Mouse (Mus musculus) neural tube, embryonic 15.5 days (tissue): ENCODE measurements around the gene Ddx39. TPM values are rescaled to one million over a fixed set of nuclear protein-coding genes. Genes with fewer than 3 reads are reported as not detected.

Experiments used
- ATAC-seq: fragments of 200-750 bp; cut with Nextera tagmentation; 2 replicates; pipeline ENCODE4 v1.8.0; 2017; ENCODE audit warnings: mild to moderate bottlenecking, moderate TSS enrichment, moderate library complexity; ENCODE audit not compliant: low FRiP score
- H3K27ac ChIP-seq: fragments of 300-500 bp; sonication (generic); replicated peaks from 2 replicates; pipeline ENCODE4 v1.5.1; 2015; ENCODE audit warnings: mild to moderate bottlenecking, inconsistent platforms
- H3K27me3 ChIP-seq: fragments of 300-500 bp; sonication (generic); replicated peaks from 2 replicates; pipeline ENCODE4 v1.6.1; 2015; ENCODE audit warnings: inconsistent platforms
- H3K36me3 ChIP-seq: fragments of 300-500 bp; sonication (generic); 2 replicates; pipeline ENCODE4 v1.6.1; 2015; ENCODE audit warnings: inconsistent platforms
- H3K4me1 ChIP-seq: fragments of 300-500 bp; sonication (generic); 2 replicates; pipeline ENCODE4 v1.6.1; 2015; ENCODE audit warnings: inconsistent platforms
- H3K4me2 ChIP-seq: fragments of 300-500 bp; sonication (generic); 2 replicates; pipeline ENCODE4 v1.6.1; 2015; ENCODE audit warnings: inconsistent platforms, mild to moderate bottlenecking, moderate library complexity
- H3K4me3 ChIP-seq: fragments of 300-500 bp; sonication (generic); replicated peaks from 2 replicates; pipeline ENCODE4 v1.5.1; 2015; ENCODE audit warnings: mild to moderate bottlenecking, inconsistent platforms
- H3K9ac ChIP-seq: fragments of 300-500 bp; sonication (generic); replicated peaks from 2 replicates; pipeline ENCODE4 v1.6.1; 2015; ENCODE audit warnings: mild to moderate bottlenecking, inconsistent platforms
- H3K9me3 ChIP-seq: fragments of 300-500 bp; sonication (generic); replicated peaks from 2 replicates; pipeline ENCODE4 v1.6.1; 2016; ENCODE audit warnings: inconsistent platforms
- WGBS: fragments of 180-500 bp; shearing (Covaris S2); methylation state at CpG from one replicate; pipeline ENCODE4 v1.1.7; 2015; ENCODE audit warnings: mixed read lengths; 5-methylcytosine and 5-hydroxymethylcytosine counted together
- polyA plus RNA-seq: library from polyadenylated mRNA; unstranded; fragments of >200 nt; fragmentation: Nextera tagmentation; extraction: Ambion mirVana; gene quantifications from 2 replicates; pipeline ENCODE4 v1.2.1, GENCODE M21; 2015

Gene Ddx39
- polyA plus RNA-seq, 1 experiment from 2014 or later: 86.5 TPM

DNA sequence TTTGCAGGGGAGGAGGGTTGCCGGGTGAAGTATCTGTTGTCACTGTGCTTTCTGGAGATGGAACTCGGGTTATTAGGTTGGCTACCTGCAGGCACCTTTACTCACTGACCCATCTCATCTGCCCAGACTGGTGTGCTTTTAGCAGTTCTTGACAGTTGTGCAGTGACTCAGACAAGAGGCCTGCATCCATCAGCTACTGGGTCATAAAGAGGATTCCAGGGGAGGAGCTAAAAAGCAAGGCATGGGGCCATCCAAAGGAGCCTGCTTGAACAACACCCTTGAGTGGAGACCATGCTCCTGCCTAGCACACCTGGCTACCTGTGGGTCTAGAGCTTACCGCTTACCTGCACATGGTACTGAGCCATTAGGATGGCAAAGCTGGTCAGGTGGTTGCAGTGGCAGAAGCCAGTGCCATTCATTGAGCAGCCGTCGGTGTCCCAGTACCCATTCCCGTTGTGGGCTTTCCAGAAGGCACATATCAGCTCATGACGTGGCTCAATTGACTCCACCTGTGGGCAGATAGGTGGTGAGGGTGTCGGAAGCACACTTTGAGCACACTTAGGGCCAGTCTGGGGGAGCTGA lies 10.6 kb downstream of the Ddx39 start:
- peaks cover 56% of the 10 kb centered on the region for H3K36me3 ChIP-seq
- WGBS: 96% methylated on average over 8 of the region's 8 CpGs

DNA sequence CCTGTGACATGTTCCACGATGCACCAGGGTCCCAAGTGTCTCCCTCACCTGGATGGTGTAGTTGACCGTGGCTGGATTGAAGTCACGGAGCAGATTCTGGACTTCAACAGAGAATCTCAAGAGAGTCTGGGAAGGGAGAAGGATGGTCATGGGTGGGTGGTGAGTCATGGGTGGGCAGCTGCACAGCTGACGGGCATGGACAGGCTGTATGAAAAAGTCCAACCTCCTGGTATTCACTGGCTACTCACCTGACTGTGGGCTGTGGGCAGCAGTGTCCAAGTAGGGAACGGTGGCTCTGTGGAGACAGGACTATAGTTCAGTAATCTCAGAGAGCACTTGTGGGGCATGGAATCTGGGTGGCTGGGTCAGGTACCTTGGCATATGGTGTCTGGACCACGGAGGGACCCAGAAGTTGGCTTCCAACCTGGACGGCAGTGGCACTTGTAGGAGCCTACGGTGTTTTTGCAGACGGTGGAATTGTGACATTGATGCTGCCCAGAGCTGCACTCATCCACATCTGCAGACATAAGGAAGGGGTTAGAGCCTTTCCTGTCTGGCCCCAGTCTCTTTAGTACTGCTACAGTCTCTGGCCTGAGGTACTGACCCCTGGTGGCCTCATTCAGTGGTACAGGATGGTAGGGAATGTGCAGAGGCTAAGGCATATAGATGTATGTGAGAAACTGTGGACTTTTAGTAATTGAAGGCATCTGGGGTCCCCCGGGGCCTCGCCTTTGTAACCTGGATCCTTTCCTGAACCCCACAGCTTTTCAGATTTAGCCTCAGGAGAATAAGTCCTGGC lies 14.2 kb downstream of the Ddx39 start:
- no peak for ATAC-seq
- Histone ChIP-seq H3K4me3 (no peak overlapping the region), H3K9ac (no peak overlapping the region), H3K36me3 (peaks cover 21% of the 10 kb centered on the region), H3K27me3 (no peaks in the 10 kb centered on the region), H3K9me3 (no peaks in the 10 kb centered on the region), H3K4me2 (no peak overlapping the region), H3K4me1 (no peaks in the 10 kb centered on the region), H3K27ac (no peak overlapping the region)
- WGBS: 86% methylated on average over 11 of the region's 11 CpGs

More for the DNA sequence above, 10.6 kb downstream of the Ddx39 start:
- no peak overlapping the region for H3K27ac ChIP-seq
- H3K9me3 ChIP-seq: no peaks in the 10 kb centered on the region
- no peaks in the 10 kb centered on the region for H3K27me3 ChIP-seq
- H3K4me1 ChIP-seq: no peaks in the 10 kb centered on the region
- no peak for ATAC-seq
- no peak overlapping the region for H3K9ac ChIP-seq
- H3K4me3 ChIP-seq: no peak overlapping the region
- H3K4me2 ChIP-seq: no peak overlapping the region

DNA sequence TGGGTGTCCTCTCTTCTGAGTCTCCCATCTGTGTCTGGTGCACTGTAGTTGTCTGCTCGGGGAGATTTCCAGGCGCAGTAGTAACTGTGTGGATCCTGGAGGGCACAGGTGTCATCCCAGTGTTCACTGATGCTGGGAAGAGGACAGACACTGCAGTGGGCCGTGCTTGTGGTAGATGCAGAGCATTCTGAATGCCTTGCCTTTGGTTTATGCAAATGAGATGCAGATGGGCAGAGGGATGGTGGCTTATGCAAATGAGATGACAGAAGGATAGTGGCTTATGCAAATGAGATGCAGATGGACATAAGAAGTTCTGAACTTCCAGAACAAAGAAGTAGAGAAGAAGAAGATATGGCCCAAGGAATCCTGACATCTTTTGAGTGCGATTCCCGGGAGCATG lies 16.9 kb downstream of the Ddx39 start:
- H3K9ac ChIP-seq: no peak overlapping the region
- H3K4me1 ChIP-seq: no peaks in the 10 kb centered on the region
- WGBS: 72% methylated on average over 5 of the region's 5 CpGs
- no peak overlapping the region for H3K4me2 ChIP-seq
- no peaks in the 10 kb centered on the region for H3K27me3 ChIP-seq
- H3K4me3 ChIP-seq: no peak overlapping the region
- no peak overlapping the region for H3K27ac ChIP-seq
- ATAC-seq: no peak
- no peaks in the 10 kb centered on the region for H3K36me3 ChIP-seq
- no peaks in the 10 kb centered on the region for H3K9me3 ChIP-seq

DNA sequence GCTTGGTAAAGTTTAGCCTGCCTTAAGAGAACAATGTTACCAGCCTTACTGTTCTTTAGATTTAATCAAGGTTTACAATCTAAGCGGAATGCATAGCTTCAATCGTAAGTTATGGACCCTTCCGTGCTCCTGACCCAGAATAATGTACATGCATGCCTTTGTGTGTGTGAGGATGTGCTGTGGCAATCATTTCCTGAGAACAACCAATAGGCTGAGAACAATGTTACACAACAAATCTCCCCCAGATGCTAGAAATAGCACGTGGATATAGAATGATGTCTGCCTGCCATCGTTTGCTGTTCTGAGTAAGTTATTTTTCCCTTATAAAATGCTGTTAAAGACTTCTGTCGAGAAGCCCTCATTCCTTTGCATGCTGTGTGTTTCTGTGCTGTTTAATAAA lies 17.9 kb downstream of the Ddx39 start:
- H3K4me3 ChIP-seq: no peak overlapping the region
- no peak overlapping the region for H3K27ac ChIP-seq
- no peaks in the 10 kb centered on the region for H3K9me3 ChIP-seq
- no peak for ATAC-seq
- H3K4me2 ChIP-seq: no peak overlapping the region
- H3K36me3 ChIP-seq: no peaks in the 10 kb centered on the region
- H3K9ac ChIP-seq: no peak overlapping the region
- H3K27me3 ChIP-seq: no peaks in the 10 kb centered on the region
- H3K4me1 ChIP-seq: no peaks in the 10 kb centered on the region
- 81% methylated on average over 6 of the region's 6 CpGs for WGBS

DNA sequence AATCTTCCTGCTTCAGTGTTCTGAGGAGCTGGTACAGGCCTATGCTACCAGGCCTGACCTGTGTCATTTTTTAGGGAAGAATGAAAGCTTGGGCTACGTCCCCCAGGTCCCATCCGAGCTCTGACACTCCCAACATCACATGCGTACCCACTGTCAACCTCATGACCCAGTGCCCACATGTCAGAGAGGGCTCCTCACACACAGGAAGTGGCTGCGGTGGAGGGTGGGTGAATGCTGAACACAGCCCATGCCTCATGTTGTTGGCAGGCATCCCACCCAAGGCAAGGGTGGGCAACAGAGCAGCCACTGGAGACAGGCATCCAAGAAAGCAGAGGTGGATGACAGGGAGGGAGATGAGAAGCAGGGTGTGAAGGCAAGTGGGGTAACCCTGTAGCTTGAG lies 21.7 kb downstream of the Ddx39 start:
- no peak overlapping the region for H3K4me3 ChIP-seq
- H3K27ac ChIP-seq: no peak overlapping the region
- no peak overlapping the region for H3K4me2 ChIP-seq
- no peaks in the 10 kb centered on the region for H3K9me3 ChIP-seq
- no peak overlapping the region for H3K9ac ChIP-seq
- peaks cover 10% of the 10 kb centered on the region for H3K4me1 ChIP-seq
- ATAC-seq: no peak
- WGBS: 85% methylated on average over 4 of the region's 4 CpGs
- H3K36me3 ChIP-seq: no peaks in the 10 kb centered on the region
- H3K27me3 ChIP-seq: peaks cover 23% of the 10 kb centered on the region

DNA sequence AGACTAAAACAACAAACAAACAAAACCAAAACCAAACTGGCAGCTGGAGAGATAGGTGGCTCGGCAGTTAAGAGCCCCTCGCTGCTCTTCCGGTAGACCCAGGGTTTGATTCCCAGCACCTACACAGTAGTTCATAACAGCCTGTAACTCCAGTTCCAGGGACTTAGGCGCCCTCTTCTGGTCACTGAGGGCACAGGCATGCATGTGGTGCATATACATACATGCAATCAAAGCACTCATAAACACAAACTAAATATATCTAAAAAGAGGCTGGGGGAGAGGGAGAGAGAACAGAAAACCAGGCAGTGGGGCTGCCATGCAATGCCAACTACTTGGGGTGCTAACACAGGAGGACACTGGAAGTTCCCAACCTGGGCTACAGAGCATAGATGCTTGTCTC lies 22.4 kb downstream of the Ddx39 start:
- Histone ChIP-seq H3K27ac (no peak overlapping the region), H3K4me2 (no peak overlapping the region), H3K36me3 (no peaks in the 10 kb centered on the region), H3K9ac (no peak overlapping the region), H3K9me3 (no peaks in the 10 kb centered on the region), H3K4me3 (no peak overlapping the region), H3K27me3 (peaks cover 30% of the 10 kb centered on the region), H3K4me1 (peaks cover 10% of the 10 kb centered on the region)
- WGBS: 90% methylated on average over 4 of the region's 4 CpGs
- no peak for ATAC-seq

DNA sequence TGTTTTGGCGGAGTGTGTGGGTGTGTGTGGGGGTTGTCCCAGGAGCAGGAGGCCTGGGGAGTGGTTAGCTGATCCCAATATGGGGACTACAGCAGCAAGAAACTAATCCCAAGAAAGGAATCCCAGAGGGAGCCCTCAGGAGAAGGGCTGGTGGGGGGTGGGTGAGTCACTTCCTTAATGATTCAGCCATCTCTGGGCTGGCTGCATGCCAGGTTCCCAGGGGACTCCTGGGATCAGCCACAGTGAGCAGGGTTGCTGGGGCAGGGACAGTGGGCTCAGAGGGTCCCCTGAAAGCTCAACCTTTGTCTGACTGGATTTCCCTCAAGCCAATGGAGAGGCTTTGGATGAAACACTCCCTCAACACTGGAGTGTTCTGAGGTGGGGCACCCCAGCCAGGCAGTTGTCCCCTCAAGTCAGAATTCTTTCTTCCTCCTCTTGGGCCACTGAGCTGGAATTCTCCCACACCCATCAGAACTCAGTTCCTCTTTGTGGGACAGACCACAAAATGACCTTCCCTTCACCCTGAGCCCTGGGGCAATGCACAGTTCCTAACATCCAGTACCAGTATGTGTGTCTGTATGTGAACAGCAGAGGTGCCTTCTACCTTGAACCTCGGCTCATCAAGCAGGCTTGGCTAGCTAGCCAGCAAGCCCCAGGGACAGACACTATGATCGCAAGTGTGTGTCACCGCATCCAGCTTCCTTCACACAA lies 23.0 kb downstream of the Ddx39 start:
- no peak overlapping the region for H3K27ac ChIP-seq
- H3K27me3 ChIP-seq: peaks cover 37% of the 10 kb centered on the region
- no peak for ATAC-seq
- no peaks in the 10 kb centered on the region for H3K9me3 ChIP-seq
- peaks cover 10% of the 10 kb centered on the region for H3K4me1 ChIP-seq
- H3K4me3 ChIP-seq: no peak overlapping the region
- WGBS: 77% methylated on average over 4 of the region's 4 CpGs
- H3K36me3 ChIP-seq: no peaks in the 10 kb centered on the region
- H3K9ac ChIP-seq: no peak overlapping the region
- 0 out of 2 replicates have a peak overlapping the region, but pooled peaks have one; percentile 3 for H3K4me2 ChIP-seq

DNA sequence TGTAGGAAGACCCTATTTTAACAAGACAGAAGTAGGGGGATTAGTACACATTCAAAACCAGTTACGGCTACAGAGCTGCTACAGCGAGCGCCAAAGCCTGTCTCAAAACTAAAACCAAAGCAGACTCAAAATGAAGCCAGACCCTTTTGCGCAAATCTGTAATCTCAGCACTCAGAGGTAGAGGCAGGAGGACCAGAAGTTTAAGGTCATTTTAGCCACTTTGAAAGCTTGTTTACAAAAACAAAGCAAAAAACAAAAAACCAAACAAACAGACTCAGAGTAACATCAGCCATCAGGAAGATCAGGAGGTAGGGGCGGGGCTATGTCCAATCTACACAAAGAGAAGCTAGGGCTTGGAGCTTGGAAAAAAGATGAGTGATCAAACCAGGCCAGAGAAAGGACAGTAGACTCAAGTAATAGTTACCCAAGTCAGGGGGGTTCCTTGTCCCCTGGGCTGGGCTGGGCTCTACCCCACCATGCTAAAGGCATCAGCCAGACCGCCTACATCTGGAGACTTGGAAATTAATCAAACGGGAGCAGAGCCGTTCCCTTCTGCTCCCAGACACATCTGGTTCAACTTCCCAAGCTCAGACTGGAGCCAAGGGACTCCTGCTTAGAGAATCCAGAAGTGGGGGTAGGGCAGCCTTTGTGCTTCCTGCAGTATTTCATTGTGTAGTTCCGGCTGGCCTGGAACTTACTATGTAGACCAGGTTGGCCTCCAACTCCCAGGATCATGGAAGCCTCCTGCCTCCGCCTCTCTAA lies 24.2 kb downstream of the Ddx39 start:
- no peaks in the 10 kb centered on the region for H3K9me3 ChIP-seq
- peaks cover 37% of the 10 kb centered on the region for H3K27me3 ChIP-seq
- peaks cover 10% of the 10 kb centered on the region for H3K4me1 ChIP-seq
- H3K27ac ChIP-seq: no peak overlapping the region
- no peak for ATAC-seq
- no peaks in the 10 kb centered on the region for H3K36me3 ChIP-seq
- WGBS: 81% methylated on average over 10 of the region's 10 CpGs
- H3K4me3 ChIP-seq: no peak overlapping the region
- H3K4me2 ChIP-seq: peak overlapping the region; percentile 88
- no peak overlapping the region for H3K9ac ChIP-seq

DNA sequence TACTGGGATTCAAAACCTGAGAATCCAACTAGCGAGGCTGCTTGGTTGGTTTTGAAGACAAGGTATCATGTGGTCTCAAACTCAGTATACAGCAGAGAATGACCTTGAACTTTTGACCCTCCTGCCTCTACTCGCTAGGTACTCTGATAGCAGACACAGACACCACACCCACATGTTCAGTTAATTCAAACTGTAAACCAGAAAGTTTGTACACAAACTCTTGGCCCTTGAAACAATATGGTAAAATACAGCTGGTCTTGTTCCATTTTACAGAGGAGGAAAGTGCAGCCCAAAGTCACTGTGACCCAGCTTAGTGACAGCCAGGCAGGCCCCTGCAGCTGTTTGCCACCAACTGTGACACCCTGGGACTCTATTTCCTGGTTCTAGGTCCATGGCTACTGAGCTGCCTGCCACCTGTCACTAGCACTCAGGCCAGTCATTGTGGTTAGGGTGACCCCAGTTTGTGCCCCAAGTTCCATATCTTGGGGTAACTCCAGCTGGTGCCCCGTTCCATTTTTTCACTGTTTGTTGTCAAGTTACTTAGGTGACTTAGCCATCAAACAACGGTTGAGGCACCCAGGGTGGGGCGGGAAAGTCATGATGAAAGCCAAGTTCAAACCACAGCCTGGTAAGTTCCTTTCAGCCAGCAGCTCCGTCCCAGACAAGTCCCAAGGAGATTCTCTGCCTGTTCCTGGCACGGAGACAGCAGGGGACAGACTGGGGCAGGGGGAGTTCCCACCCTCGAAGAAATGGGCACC lies 24.9 kb downstream of the Ddx39 start:
- peaks cover 37% of the 10 kb centered on the region for H3K27me3 ChIP-seq
- H3K4me3 ChIP-seq: peak overlapping the region; percentile 46
- peaks cover 10% of the 10 kb centered on the region for H3K4me1 ChIP-seq
- H3K9ac ChIP-seq: no peak overlapping the region
- no peaks in the 10 kb centered on the region for H3K9me3 ChIP-seq
- 46% methylated on average over 8 of the region's 8 CpGs for WGBS
- no peak overlapping the region for H3K27ac ChIP-seq
- H3K36me3 ChIP-seq: no peaks in the 10 kb centered on the region
- no peak for ATAC-seq
- H3K4me2 ChIP-seq: peak overlapping the region; percentile 88

DNA sequence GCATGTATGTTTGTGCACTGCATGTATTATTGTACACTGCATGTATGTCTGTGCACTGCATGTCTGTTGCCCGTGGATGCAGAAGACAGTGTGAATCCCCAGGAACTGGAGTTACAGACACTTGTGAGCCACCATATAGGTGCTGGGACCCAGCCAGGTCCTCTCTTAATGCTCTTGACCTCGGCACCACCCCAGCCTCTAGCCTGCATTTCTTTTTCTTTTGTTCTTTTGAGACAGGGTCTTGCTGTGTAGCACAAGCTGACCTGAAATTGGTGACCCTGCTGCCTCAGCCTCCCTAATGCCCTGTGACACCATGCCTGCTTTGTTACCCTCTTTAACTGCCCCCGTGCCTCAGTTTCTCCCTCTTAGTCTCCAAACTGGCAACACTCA lies 25.6 kb downstream of the Ddx39 start:
- 16% methylated on average over 3 of the region's 3 CpGs for WGBS
- ATAC-seq: no peak
- no peaks in the 10 kb centered on the region for H3K9me3 ChIP-seq
- H3K4me1 ChIP-seq: peaks cover 10% of the 10 kb centered on the region
- peak overlapping the region; percentile 64 for H3K27ac ChIP-seq
- H3K9ac ChIP-seq: peak overlapping the region; percentile 54
- peaks cover 37% of the 10 kb centered on the region for H3K27me3 ChIP-seq
- H3K4me2 ChIP-seq: peak overlapping the region; percentile 88
- no peaks in the 10 kb centered on the region for H3K36me3 ChIP-seq
- H3K4me3 ChIP-seq: peak overlapping the region; percentile 46
